Mouse (Mus musculus): ENCODE measurements around the gene Rap2b. TPM values are rescaled to one million over a fixed set of nuclear protein-coding genes. Genes with fewer than 3 reads are reported as not detected.
A peak's percentile ranks its signal among the peaks of the same experiment; 100 is the strongest.

Gene Rap2b
- 1 to 10 TPM; 1.6 to 2.4 TPM for total RNA-seq (2021)
- long read RNA-seq, experiment 1, full-length matches to known transcripts: 1 of 1 reads
- long read RNA-seq, experiment 1, partial matches to known transcripts: 0 of 1 reads
- long read RNA-seq, experiment 1, other reads (novel, unspliced or antisense): 0 of 1 reads
- long read RNA-seq, experiment 2, full-length matches to known transcripts: 1 of 1 reads
- long read RNA-seq, experiment 2, partial matches to known transcripts: 0 of 1 reads
- long read RNA-seq, experiment 2, other reads (novel, unspliced or antisense): 0 of 1 reads

- DNase-seq: no peak
Observed at GRCm38 (mm10) chr3:61361338-61361737, at the start of gene Rap2b. Gene Rap2b, plus strand, starts transcription at chr3:61361638.

GRCm38 (mm10) chr3:61315002-61315401 is 46.4 kb upstream of the Rap2b start:
- DNase-seq: no peak

GRCm38 (mm10) chr3:61320031-61320430 is 41.4 kb upstream of the Rap2b start:
- DNase-seq: no peak

GRCm38 (mm10) chr3:61321632-61322031 is 39.8 kb upstream of the Rap2b start:
- no peak for DNase-seq

- DNase-seq: no peak
Observed at GRCm38 (mm10) chr3:61336205-61336604, 25.2 kb upstream of the Rap2b start.

GRCm38 (mm10) chr3:61337230-61337629 is 24.2 kb upstream of the Rap2b start:
- no peak for DNase-seq

GRCm38 (mm10) chr3:61340321-61340720 is 21.1 kb upstream of the Rap2b start:
- DNase-seq: no peak

- DNase-seq: no peak
Observed at GRCm38 (mm10) chr3:61344031-61344430, 17.4 kb upstream of the Rap2b start.

GRCm38 (mm10) chr3:61345636-61346035 is 15.8 kb upstream of the Rap2b start:
- DNase-seq: no peak

- no peak for DNase-seq
Observed at GRCm38 (mm10) chr3:61348036-61348614, 13.3 kb upstream of the Rap2b start.

GRCm38 (mm10) chr3:61349433-61349832 is 12.0 kb upstream of the Rap2b start:
- DNase-seq: no peak

GRCm38 (mm10) chr3:61355464-61355863 is 6.0 kb upstream of the Rap2b start:
- DNase-seq: no peak

- DNase-seq: no peak
Observed at GRCm38 (mm10) chr3:61358107-61358506, 3.3 kb upstream of the Rap2b start.

GRCm38 (mm10) chr3:61358756-61359293 is 2.6 kb upstream of the Rap2b start:
- no peak for DNase-seq

GRCm38 (mm10) chr3:61362821-61363160 is 1.4 kb downstream of the Rap2b start:
- no peak for DNase-seq

GRCm38 (mm10) chr3:61363161-61363988 is 1.9 kb downstream of the Rap2b start:
- DNase-seq: peak; percentile 95

- peak; percentile 95 for DNase-seq
Observed at GRCm38 (mm10) chr3:61363989-61364660, 2.7 kb downstream of the Rap2b start.

- no peak for DNase-seq
Observed at GRCm38 (mm10) chr3:61364661-61364977, 3.2 kb downstream of the Rap2b start.

- DNase-seq: peak; percentile 11
Observed at GRCm38 (mm10) chr3:61364978-61365778, 3.7 kb downstream of the Rap2b start.

- peak; percentile 13 for DNase-seq
Observed at GRCm38 (mm10) chr3:61365779-61366373, 4.4 kb downstream of the Rap2b start, which contains the start of gene B430305J03Rik. Gene B430305J03Rik, minus strand, starts transcription at chr3:61365951.

GRCm38 (mm10) chr3:61368446-61368845 is 7.0 kb downstream of the Rap2b start:
- DNase-seq: no peak

Data from gastrocnemius, postnatal 25 days (tissue).